Mouse (Mus musculus): Measurements from ENCODE around the gene Aco2.

DNA sequence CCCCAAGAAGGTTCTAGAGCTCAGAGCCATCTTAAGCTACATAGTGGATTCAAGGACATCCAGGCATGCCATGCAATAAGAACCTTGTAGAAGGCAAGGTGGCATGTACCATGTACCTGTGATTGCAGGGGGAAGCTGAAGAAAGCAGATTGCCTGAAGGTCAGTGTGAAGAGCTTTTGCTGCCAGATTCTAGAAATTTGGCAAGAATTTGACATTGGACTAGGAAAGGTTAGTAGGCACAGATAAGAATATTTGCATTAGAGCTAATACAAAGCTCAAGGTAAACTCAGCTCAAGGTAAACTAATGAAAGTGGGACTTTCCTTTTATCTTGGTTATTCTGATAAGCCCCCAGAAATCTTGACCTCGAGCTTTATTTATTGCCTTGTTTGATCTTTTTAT is 92.2 kb downstream of the Aco2 start:
- TF ChIP-seq CTCF (IDR thresholded peaks at IDR 0.05; ENCODE audit: low read depth) (no peak), EP300 (IDR thresholded peaks at IDR 0.05; ENCODE audit: low read depth) (no peak)

All from liver, postnatal 0 days (tissue).